Mouse (Mus musculus) cortical plate, adult 2 months (tissue): ENCODE measurements around the gene Kank1.

Experiments used
- CTCF ChIP-seq: fragments of 200-500 bp; IDR thresholded peaks from 2 replicates; pipeline ENCODE4 v1.5.1; 2011; ENCODE audit warnings: mild to moderate bottlenecking, control low read depth, low read length; ENCODE audit not compliant: insufficient read depth; ENCODE audit errors: extremely low read depth
- POLR2A ChIP-seq: fragments of 200-500 bp; IDR thresholded peaks from 2 replicates; pipeline ENCODE4 v1.6.1; 2011; ENCODE audit warnings: mild to moderate bottlenecking, low read length, control low read depth; ENCODE audit not compliant: insufficient read depth; ENCODE audit errors: extremely low read depth

GRCm38 (mm10) chr19:25479152-25479669, 242.4 kb downstream of the Kank1 start:
- TF ChIP-seq CTCF, result no peak
- no peak for TF ChIP-seq POLR2A
